Mouse (Mus musculus) ES-E14 (cell line): ENCODE data around the gene Psph.

ENCODE experiments used
- MAFK ChIP-seq: IDR thresholded peaks from 2 replicates; pipeline ENCODE4 v1.6.1; 2014; ENCODE audit warnings: mild to moderate bottlenecking, low read depth, low read length, inconsistent platforms; ENCODE audit not compliant: insufficient read depth
- ZNF384 ChIP-seq: IDR thresholded peaks from 2 replicates; pipeline ENCODE4 v1.6.1; 2012; ENCODE audit warnings: low read depth, low read length, inconsistent platforms

DNA sequence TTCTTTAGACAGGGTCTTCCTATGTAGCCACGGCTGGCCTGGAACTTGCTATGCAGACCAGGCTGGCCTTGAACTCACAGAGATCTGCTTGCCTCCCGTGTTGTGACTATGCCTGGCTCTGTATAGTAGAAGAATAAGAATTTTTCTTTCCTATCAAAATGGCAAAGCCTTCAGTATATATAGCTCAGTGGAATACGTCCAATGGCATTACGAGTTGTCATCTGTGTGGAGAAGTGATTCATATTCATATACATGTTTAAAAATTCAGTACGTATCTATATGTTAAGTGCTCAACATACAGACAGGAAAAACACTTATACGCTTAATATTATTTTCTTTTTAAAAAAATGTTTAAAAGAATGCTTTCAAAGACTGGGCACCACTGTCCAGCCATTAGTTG, 1.1 kb downstream of the Psph start:
- TF ChIP-seq ZNF384 (no peak), MAFK (no peak)
